Mouse (Mus musculus) cerebellum, postnatal 25 days (tissue): ENCODE measurements around the gene Fbxw11.

ENCODE experiments used
- DNase-seq, 2 experiments: peaks; one replicate each; pipeline ENCODE4 v3.0.0; 2021; ENCODE audit warnings: mixed read lengths in 2 of 2

Gene Fbxw11

GRCm38 (mm10) chr11:32767496-32768230, 125.1 kb downstream of the Fbxw11 start:
- no peak for DNase-seq

GRCm38 (mm10) chr11:32768642-32769343, 126.3 kb downstream of the Fbxw11 start:
- DNase-seq = no peak

GRCm38 (mm10) chr11:32780747-32781536, 138.4 kb downstream of the Fbxw11 start:
- DNase-seq = no peak

GRCm38 (mm10) chr11:32781633-32782404, 139.3 kb downstream of the Fbxw11 start:
- DNase-seq = peak in 1 of 2 experiments; percentile 29

- DNase-seq = no peak
Observed at GRCm38 (mm10) chr11:32782724-32783123, 140.2 kb downstream of the Fbxw11 start.

- DNase-seq = no peak
Observed at GRCm38 (mm10) chr11:32785591-32786147, 143.1 kb downstream of the Fbxw11 start.

- DNase-seq = no peak
Observed at GRCm38 (mm10) chr11:32786201-32786600, 143.7 kb downstream of the Fbxw11 start.

GRCm38 (mm10) chr11:32794759-32795445, 152.4 kb downstream of the Fbxw11 start:
- DNase-seq = no peak
